20 mouse cellular contexts compared by ENCODE assay signal in genomic region chr13:54844579-54844978, GRCm38 (mm10). TPM values are rescaled to one million over a fixed set of nuclear protein-coding genes. Genes with fewer than 3 reads are reported as not detected.
DNase-seq lines count a peak whose midpoint lies in the region; ATAC-seq and TF ChIP-seq lines count a peak whose summit lies in the region.
"Had no signal": no experiment of that assay in that cellular context is flagged by ENCODE, and none has a peak within 500 bp of the region (broad histone marks: within the 10 kb centered on the region; RNA-seq: fewer than 3 reads in every experiment).

No protein-coding gene starts in this region.

- H3K9me3 ChIP-seq in forebrain, embryonic 14.5 days (replicated peaks; ENCODE audit: control insufficient read depth, low read length): no peaks in the 10 kb centered on the region
- H3K9me3 ChIP-seq in forebrain, postnatal 0 days (ENCODE audit: low read length): no peaks in the 10 kb centered on the region
- no peaks in the 10 kb centered on the region for H3K9me3 ChIP-seq in lung, embryonic 16.5 days (ENCODE audit: control insufficient read depth, low read length)
- H3K9me3 ChIP-seq in midbrain, embryonic 16.5 days (replicated peaks; ENCODE audit: control insufficient read depth, low read length, poor library complexity, severe bottlenecking): no peaks in the 10 kb centered on the region
- no peaks in the 10 kb centered on the region for H3K9me3 ChIP-seq in midbrain, embryonic 13.5 days
- H3K9me3 ChIP-seq: heart, embryonic 15.5 days had no signal

- TF ChIP-seq CTCF in forebrain, postnatal 0 days (IDR thresholded peaks at IDR 0.05; ENCODE audit: low read depth): no peak

- H3K4me1 ChIP-seq in forebrain, embryonic 14.5 days (ENCODE audit: control insufficient read depth, insufficient read depth, low read length): no peaks in the 10 kb centered on the region; the same call in 1 of the 2 replicates
- H3K4me1 ChIP-seq in forebrain, postnatal 0 days (ENCODE audit: insufficient read depth): no peaks in the 10 kb centered on the region
- peaks cover 7% of the 10 kb centered on the region for H3K4me1 ChIP-seq in lung, embryonic 16.5 days (replicated peaks; ENCODE audit: control insufficient read depth, insufficient read depth, low read length)
- H3K4me1 ChIP-seq in midbrain, embryonic 16.5 days (ENCODE audit: control insufficient read depth, insufficient read depth, low read length): peaks cover 13% of the 10 kb centered on the region
- peaks cover 16% of the 10 kb centered on the region for H3K4me1 ChIP-seq in midbrain, embryonic 13.5 days (replicated peaks)
- H3K4me1 ChIP-seq: heart, embryonic 15.5 days had no signal

- ATAC-seq in forebrain, embryonic 14.5 days: no peak
- ATAC-seq in forebrain, postnatal 0 days: no peak
- ATAC-seq in lung, embryonic 16.5 days (ENCODE audit: low read depth): peak; percentile 96
- ATAC-seq in midbrain, embryonic 16.5 days: 0 out of 2 replicates have a peak, but pooled peaks have one; percentile 43
- ATAC-seq in midbrain, embryonic 13.5 days: no peak
- ATAC-seq: forebrain, embryonic 16.5 days had no signal

- no peak overlapping the region for H3K27ac ChIP-seq in forebrain, embryonic 14.5 days (ENCODE audit: low read depth, low read length)
- no peak overlapping the region for H3K27ac ChIP-seq in forebrain, postnatal 0 days (ENCODE audit: low read depth, low read length)
- peak overlapping the region; percentile 49; the same call in 1 of the 2 replicates for H3K27ac ChIP-seq in lung, embryonic 16.5 days (ENCODE audit: low read length)
- H3K27ac ChIP-seq in midbrain, embryonic 16.5 days (ENCODE audit: low read length): no peak overlapping the region; the same call in 1 of the 2 replicates
- no peak overlapping the region for H3K27ac ChIP-seq in midbrain, embryonic 13.5 days
- H3K27ac ChIP-seq: embryonic facial prominence, embryonic 10.5 days; heart, adult 2 months; heart, embryonic 15.5 days; hindbrain, embryonic 13.5 days had no signal

- WGBS in forebrain, embryonic 14.5 days: 34% methylated on average over 8 of the region's 8 CpGs
- WGBS in forebrain, postnatal 0 days: 32% methylated on average over 8 of the region's 8 CpGs
- 32% methylated on average over 8 of the region's 8 CpGs for WGBS in lung, embryonic 16.5 days
- 27% methylated on average over 8 of the region's 8 CpGs for WGBS in midbrain, embryonic 16.5 days
- 35% methylated on average over 8 of the region's 8 CpGs for WGBS in midbrain, embryonic 13.5 days

- H3K4me3 ChIP-seq in forebrain, embryonic 14.5 days (ENCODE audit: low read depth, low read length): no peak overlapping the region
- no peak overlapping the region for H3K4me3 ChIP-seq in forebrain, postnatal 0 days (ENCODE audit: low read depth, low read length)
- H3K4me3 ChIP-seq in lung, embryonic 16.5 days (ENCODE audit: low read length): no peak overlapping the region
- no peak overlapping the region for H3K4me3 ChIP-seq in midbrain, embryonic 16.5 days (ENCODE audit: low read depth, low read length)
- no peak overlapping the region for H3K4me3 ChIP-seq in midbrain, embryonic 13.5 days (replicated peaks)
- H3K4me3 ChIP-seq: embryonic facial prominence, embryonic 10.5 days; heart, adult 2 months; heart, embryonic 15.5 days; hindbrain, embryonic 13.5 days had no signal

- no peak overlapping the region for H3K9ac ChIP-seq in forebrain, embryonic 14.5 days (ENCODE audit: low read length)
- no peak overlapping the region for H3K9ac ChIP-seq in forebrain, postnatal 0 days
- no peak overlapping the region for H3K9ac ChIP-seq in lung, embryonic 16.5 days (ENCODE audit: low read length)
- no peak overlapping the region for H3K9ac ChIP-seq in midbrain, embryonic 16.5 days (ENCODE audit: low read depth, low read length)
- H3K9ac ChIP-seq in midbrain, embryonic 13.5 days (replicated peaks): no peak overlapping the region
- H3K9ac ChIP-seq: heart, embryonic 15.5 days; hindbrain, embryonic 13.5 days had no signal

- DNase-seq in forebrain, embryonic 14.5 days (ENCODE audit: low spot score): peak; percentile 38
- no peak for DNase-seq in forebrain, postnatal 0 days
- DNase-seq in lung, postnatal 36 days: no peak
- no peak for DNase-seq in ovary, postnatal 36 days (ENCODE audit: low spot score)
- DNase-seq: adrenal gland, postnatal 10 days; cerebellum, adult 11-12 months; cerebellum, adult 9-10 months; cerebellum, postnatal 25 days; gastrocnemius, postnatal 14 days; heart, adult 2 months; heart, postnatal 14 days had no signal

- H3K36me3 ChIP-seq in forebrain, embryonic 14.5 days (ENCODE audit: control insufficient read depth, insufficient read depth, low read length): no peaks in the 10 kb centered on the region
- H3K36me3 ChIP-seq in forebrain, postnatal 0 days (ENCODE audit: insufficient read depth): no peaks in the 10 kb centered on the region
- H3K36me3 ChIP-seq in lung, embryonic 16.5 days (ENCODE audit: control insufficient read depth, insufficient read depth, low read length): no peaks in the 10 kb centered on the region
- H3K36me3 ChIP-seq in midbrain, embryonic 16.5 days (ENCODE audit: control insufficient read depth, insufficient read depth, low read length): no peaks in the 10 kb centered on the region
- H3K36me3 ChIP-seq in midbrain, embryonic 13.5 days: no peaks in the 10 kb centered on the region
- H3K36me3 ChIP-seq: embryonic facial prominence, embryonic 10.5 days; heart, embryonic 15.5 days; hindbrain, embryonic 13.5 days had no signal

- H3K27me3 ChIP-seq in forebrain, embryonic 14.5 days (replicated peaks; ENCODE audit: control insufficient read depth, insufficient read depth, low read length): no peaks in the 10 kb centered on the region
- H3K27me3 ChIP-seq in forebrain, postnatal 0 days (ENCODE audit: insufficient read depth, low read length): no peaks in the 10 kb centered on the region
- H3K27me3 ChIP-seq in lung, embryonic 16.5 days (ENCODE audit: control insufficient read depth, insufficient read depth, low read depth, low read length): no peaks in the 10 kb centered on the region
- no peaks in the 10 kb centered on the region for H3K27me3 ChIP-seq in midbrain, embryonic 16.5 days (ENCODE audit: control insufficient read depth, insufficient read depth, low read depth, low read length)
- no peaks in the 10 kb centered on the region; the same call in 1 of the 2 replicates for H3K27me3 ChIP-seq in midbrain, embryonic 13.5 days

- no peak overlapping the region for H3K4me2 ChIP-seq in forebrain, embryonic 14.5 days (ENCODE audit: low read length)
- H3K4me2 ChIP-seq in forebrain, postnatal 0 days (ENCODE audit: low read depth): no peak overlapping the region
- H3K4me2 ChIP-seq in lung, embryonic 16.5 days (ENCODE audit: low read depth, low read length): no peak overlapping the region
- no peak overlapping the region for H3K4me2 ChIP-seq in midbrain, embryonic 16.5 days (ENCODE audit: low read length)
- no peak overlapping the region for H3K4me2 ChIP-seq in midbrain, embryonic 13.5 days (replicated peaks)
- H3K4me2 ChIP-seq: heart, embryonic 11.5 days; heart, embryonic 15.5 days; hindbrain, embryonic 13.5 days had no signal

RNA-seq across cellular contexts. Expression of gene Tspan17, which starts 55.4 kb away (rescaled TPM):
- 16.0 and 16.3 TPM in 2 replicates for polyA plus RNA-seq in forebrain, embryonic 14.5 days (2014; fragmentation: Nextera tagmentation; extraction: Ambion mirVana)
- total RNA-seq in forebrain, postnatal 0 days (2014; rRNA removed): 26.5 and 28.3 TPM in 2 replicates
- polyA plus RNA-seq in forebrain, postnatal 0 days (2015; fragmentation: Nextera tagmentation; extraction: Ambion mirVana): 44.2 and 61.1 TPM in 2 replicates
- 19.6 and 21.0 TPM in 2 replicates for polyA plus RNA-seq in lung, embryonic 16.5 days (2015; fragmentation: Nextera tagmentation; extraction: Ambion mirVana)
- 60.1 and 67.7 TPM in 2 replicates for polyA plus RNA-seq in midbrain, embryonic 16.5 days (2015; fragmentation: Nextera tagmentation; extraction: Ambion mirVana)
- 28.3 and 30.5 TPM in 2 replicates for polyA plus RNA-seq in midbrain, embryonic 13.5 days (2015; fragmentation: Nextera tagmentation; extraction: Ambion mirVana)
- total RNA-seq: hematopoietic stem cell, adult 5-6 weeks had no signal

Comparison
In these comparisons a context has a peak if more than half of its experiments do, and no peak if none do; other contexts are left out.
1. ATAC-seq: peak in lung, embryonic 16.5 days (single experiment) and midbrain, embryonic 16.5 days (single experiment); none in forebrain, embryonic 14.5 days (single experiment), forebrain, postnatal 0 days (single experiment) and midbrain, embryonic 13.5 days (single experiment).